In genomic region chr14:47827623-47828022, GRCm38 (mm10) we compare ENCODE assay signal across 20 mouse cellular contexts.
A peak's percentile ranks its signal among the peaks of the same experiment; 100 is the strongest.
DNase-seq lines count a peak whose midpoint lies in the region; ATAC-seq and TF ChIP-seq lines count a peak whose summit lies in the region.
"Had no signal": no experiment of that assay in that cellular context is flagged by ENCODE, and none has a peak within 500 bp of the region (broad histone marks: within the 10 kb centered on the region; RNA-seq: fewer than 3 reads in every experiment).

No protein-coding gene starts in this region.

- no peak for TF ChIP-seq CTCF in gastrocnemius, adult 2 months (IDR thresholded peaks at IDR 0.05)

- intact Hi-C loops in gastrocnemius, adult 2 months (cut with DNase I): loop anchor here (10.0 kb wide), 1 partner anchor 117 kb away; no protein-coding TSS in a partner anchor

- no peak for DNase-seq in gastrocnemius, adult 2 months
- DNase-seq in gastrocnemius, adult 8-10 months (ENCODE audit: low spot score in 2 of 2): no peak
- peak; percentile 40 for DNase-seq in 3T3-L1 (ENCODE audit: low read depth, low spot score)
- peak; percentile 3 for DNase-seq in A20 (ENCODE audit: low read depth, low spot score)
- DNase-seq in kidney, postnatal 4 days: no peak
- DNase-seq in heart, postnatal 4 days: no peak
- DNase-seq: cerebellum, adult 11-12 months; cerebellum, postnatal 14 days; gastrocnemius, postnatal 25 days; kidney, adult 18-20 months; retina, postnatal 1 day; thymus, postnatal 14 days had no signal

- 0 out of 2 replicates have a peak overlapping the region, but pooled peaks have one; percentile 3 for H3K27ac ChIP-seq in gastrocnemius, adult 2 months
- H3K27ac ChIP-seq: forebrain, embryonic 10.5 days; heart, embryonic 10.5 days; kidney, postnatal 0 days; layer of hippocampus, adult 2 months; limb, embryonic 15.5 days had no signal

- peak; percentile 80 for ATAC-seq in granulocyte monocyte progenitor cell, adult 5-6 weeks (replicated peaks; ENCODE audit: poor library complexity, severe bottlenecking)
- ATAC-seq: CD4-positive, CD25-positive, alpha-beta regulatory T cell, adult 4 months had no signal

- no peak overlapping the region for H3K4me3 ChIP-seq in gastrocnemius, adult 2 months
- H3K4me3 ChIP-seq: forebrain, embryonic 10.5 days; heart, embryonic 10.5 days; layer of hippocampus, adult 2 months; limb, embryonic 15.5 days; lung, embryonic 15.5 days had no signal

Comparison
In these comparisons a context has a peak if more than half of its experiments do, and no peak if none do; other contexts are left out.
1. DNase-seq: peak in 3T3-L1 (single experiment) and A20 (single experiment); none in gastrocnemius, adult 2 months (single experiment), gastrocnemius, adult 8-10 months (0 of 2), kidney, postnatal 4 days (0 of 2) and heart, postnatal 4 days (single experiment).